Mouse (Mus musculus) bone marrow macrophage, adult 2 months (primary cell): ENCODE results near the gene Olfr1115. TPM values are rescaled to one million over a fixed set of nuclear protein-coding genes. Genes with fewer than 3 reads are reported as not detected.
"Not testable (repeated sequence)": the region's sequence is repeated elsewhere in the genome, so short reads cannot be mapped to it uniquely, and the experiment has no call there.

Experiments
- H3K27ac ChIP-seq: 2 replicates; pipeline ENCODE4 v1.5.1; 2012; ENCODE audit warnings: low read depth, low read length; ENCODE audit not compliant: insufficient read depth
- H3K4me1 ChIP-seq: 2 replicates; pipeline ENCODE4 v1.6.1; 2012; ENCODE audit warnings: low read length; ENCODE audit not compliant: control insufficient read depth, insufficient read depth
- H3K4me3 ChIP-seq: 2 replicates; pipeline ENCODE4 v1.5.1; 2012; ENCODE audit warnings: mild to moderate bottlenecking, low read length, moderate library complexity; ENCODE audit not compliant: insufficient read depth
- CTCF ChIP-seq: IDR thresholded peaks from 2 replicates; pipeline ENCODE4 v1.5.1; 2012; ENCODE audit warnings: low read depth, mild to moderate bottlenecking, low read length, moderate library complexity
- POLR2A ChIP-seq: IDR thresholded peaks from 2 replicates; pipeline ENCODE4 v1.6.1; 2012; ENCODE audit warnings: mild to moderate bottlenecking, low read depth, low read length, borderline replicate concordance
- polyA plus RNA-seq: library from polyadenylated mRNA; stranded (reverse); fragments of >200 nt; gene quantifications from 2 replicates; pipeline ENCODE4 v1.2.4, GENCODE M21; 2012; ENCODE audit not compliant: missing spikeins, insufficient read depth, insufficient read length

Gene Olfr1115
- polyA plus RNA-seq, result not detected in 2 replicates

GRCm38 (mm10) chr2:87247713-87248112 is at the start of gene Olfr1115:
TSS of gene Olfr1115 (plus strand) at chr2:87248013.
- Histone ChIP-seq H3K27ac (no peak within 1 kb of the TSS), H3K4me1 (no peaks in the 10 kb centered on the region), H3K4me3 (no peak within 1 kb of the TSS)
- no peak for TF ChIP-seq POLR2A
- no peak for TF ChIP-seq CTCF

- TF ChIP-seq POLR2A (no peak), CTCF (no peak)
- no peak within 1 kb of the TSS for H3K4me3 ChIP-seq
- H3K27ac ChIP-seq, result no peak within 1 kb of the TSS
- H3K4me1 ChIP-seq, result no peaks in the 10 kb centered on the region
These were observed 39.1 kb upstream of the Olfr1115 start, which contains the start of gene Olfr1113 for GRCm38 (mm10) chr2:87208670-87209069. TSS of gene Olfr1113 (plus strand) at chr2:87208970.

- H3K4me1 ChIP-seq, result no peaks in the 10 kb centered on the region
- TF ChIP-seq POLR2A, result no peak
- no peak for TF ChIP-seq CTCF
- no peak within 1 kb of the TSS for H3K4me3 ChIP-seq
- H3K27ac ChIP-seq, result no peak within 1 kb of the TSS
These were observed 19.4 kb downstream of the Olfr1115 start, which contains the start of gene Olfr1116 for GRCm38 (mm10) chr2:87267234-87267633. TSS of gene Olfr1116 (plus strand) at chr2:87267534.

GRCm38 (mm10) chr2:87293977-87294376 is 46.2 kb downstream of the Olfr1115 start:
- H3K4me3 ChIP-seq, H3K27ac ChIP-seq, H3K4me1 ChIP-seq: not testable (repeated sequence)

Other genes with a start within 250 kb of the Olfr1115 start
- not detected in 2 replicates for gene Olfr1102, start 249.6 kb upstream of the Olfr1115 start, polyA plus RNA-seq
- gene Olfr1104, start 220.9 kb upstream of the Olfr1115 start, polyA plus RNA-seq, result not detected in 2 replicates
- not detected in 2 replicates for gene Olfr1105, start 211.5 kb upstream of the Olfr1115 start, polyA plus RNA-seq
- gene Olfr1106, start 195.7 kb upstream of the Olfr1115 start, polyA plus RNA-seq, result not detected in 2 replicates
- gene Olfr1107, start 172.2 kb upstream of the Olfr1115 start, polyA plus RNA-seq, result not detected in 2 replicates
- gene Olfr1109, start 152.0 kb upstream of the Olfr1115 start, polyA plus RNA-seq, result 0.33 TPM in 1 of 2 replicates, not detected in the other
- not detected in 2 replicates for gene Olfr259, start 133.4 kb upstream of the Olfr1115 start, polyA plus RNA-seq
- not detected in 2 replicates for gene Olfr1110, start 107.7 kb upstream of the Olfr1115 start, polyA plus RNA-seq
- not detected in 2 replicates for gene Olfr1111, start 95.4 kb upstream of the Olfr1115 start, polyA plus RNA-seq
- not detected in 2 replicates for gene Olfr1112, start 60.2 kb upstream of the Olfr1115 start, polyA plus RNA-seq
- gene Olfr1113, start 39.0 kb upstream of the Olfr1115 start, polyA plus RNA-seq, result not detected in 2 replicates
- not detected in 2 replicates for gene Olfr1116, start 19.5 kb downstream of the Olfr1115 start, polyA plus RNA-seq
- not detected in 2 replicates for gene Olfr1118, start 59.6 kb downstream of the Olfr1115 start, polyA plus RNA-seq
- gene Olfr1120, start 106.8 kb downstream of the Olfr1115 start, polyA plus RNA-seq, result not detected in 2 replicates
- gene Olfr1121, start 121.9 kb downstream of the Olfr1115 start, polyA plus RNA-seq, result not detected in 2 replicates
- gene Olfr1122, start 137.8 kb downstream of the Olfr1115 start, polyA plus RNA-seq, result not detected in 2 replicates
- gene Olfr1123, start 168.6 kb downstream of the Olfr1115 start, polyA plus RNA-seq, result not detected in 2 replicates
- not detected in 2 replicates for gene Olfr1124, start 182.3 kb downstream of the Olfr1115 start, polyA plus RNA-seq
- not detected in 2 replicates for gene Olfr1126, start 205.9 kb downstream of the Olfr1115 start, polyA plus RNA-seq
- not detected in 2 replicates for gene Pramel7, start 249.1 kb downstream of the Olfr1115 start, polyA plus RNA-seq